Mouse (Mus musculus): ENCODE results near the gene Nus1.

Gene Nus1

GRCm38 (mm10) chr10:52417299-52417997, at the start of gene Nus1:
Gene Nus1 (plus strand): TSS chr10:52417547.
- DNase-seq, result peak; percentile 99

- peak in 1 of 2 experiments; percentile 23 for DNase-seq
Observed at GRCm38 (mm10) chr10:52368376-52368775, 49.0 kb upstream of the Nus1 start.

GRCm38 (mm10) chr10:52373834-52374233, 43.5 kb upstream of the Nus1 start:
- no peak for DNase-seq

GRCm38 (mm10) chr10:52374651-52375050, 42.7 kb upstream of the Nus1 start:
- no peak for DNase-seq

GRCm38 (mm10) chr10:52376422-52376821, 40.9 kb upstream of the Nus1 start:
- DNase-seq, result no peak

- DNase-seq, result no peak
Observed at GRCm38 (mm10) chr10:52377813-52378212, 39.5 kb upstream of the Nus1 start.

GRCm38 (mm10) chr10:52381321-52381801, 36.0 kb upstream of the Nus1 start:
- DNase-seq, result peak in 1 of 2 experiments; percentile 62

GRCm38 (mm10) chr10:52381845-52382591, 35.3 kb upstream of the Nus1 start, which contains the start of gene Gopc:
Gene Gopc (minus strand): TSS chr10:52382124.
- peak; percentile 99 for DNase-seq

- no peak for DNase-seq
Observed at GRCm38 (mm10) chr10:52383022-52383421, 34.3 kb upstream of the Nus1 start.

- DNase-seq, result no peak
Observed at GRCm38 (mm10) chr10:52383522-52383921, 33.8 kb upstream of the Nus1 start.

- DNase-seq, result peak; percentile 74 to 75
Observed at GRCm38 (mm10) chr10:52384823-52385610, 32.3 kb upstream of the Nus1 start.

GRCm38 (mm10) chr10:52387192-52387591, 30.2 kb upstream of the Nus1 start:
- no peak for DNase-seq

GRCm38 (mm10) chr10:52388922-52389430, 28.4 kb upstream of the Nus1 start, which contains the start of gene Nepn:
Gene Nepn (plus strand): TSS chr10:52388972.
- no peak for DNase-seq

- no peak for DNase-seq
Observed at GRCm38 (mm10) chr10:52389438-52389837, 27.9 kb upstream of the Nus1 start.

- no peak for DNase-seq
Observed at GRCm38 (mm10) chr10:52391208-52391607, 26.1 kb upstream of the Nus1 start.

- no peak for DNase-seq
Observed at GRCm38 (mm10) chr10:52396647-52397046, 20.7 kb upstream of the Nus1 start.

- DNase-seq, result no peak
Observed at GRCm38 (mm10) chr10:52398715-52399114, 18.6 kb upstream of the Nus1 start.

GRCm38 (mm10) chr10:52399722-52400121, 17.6 kb upstream of the Nus1 start:
- DNase-seq, result no peak

GRCm38 (mm10) chr10:52405160-52405559, 12.2 kb upstream of the Nus1 start:
- no peak for DNase-seq

- no peak for DNase-seq
Observed at GRCm38 (mm10) chr10:52407526-52407925, 9.8 kb upstream of the Nus1 start.

- no peak for DNase-seq
Observed at GRCm38 (mm10) chr10:52415020-52415419, 2.3 kb upstream of the Nus1 start.

- peak in 1 of 2 experiments; percentile 23 for DNase-seq
Observed at GRCm38 (mm10) chr10:52416458-52416857, 889 bp upstream of the Nus1 start.

Data from cerebellum, postnatal 10 days (tissue).